Mouse (Mus musculus) frontal cortex, adult 2 months (tissue): ENCODE data around the gene Porcn. TPM values are rescaled to one million over a fixed set of nuclear protein-coding genes. Genes with fewer than 3 reads are reported as not detected.
A peak's percentile ranks its signal among the peaks of the same experiment; 100 is the strongest.

ENCODE experiments used
- DNase-seq, 2 experiments: peaks; one replicate each; pipeline ENCODE4 v3.0.0; 2022; ENCODE audit warnings: low spot score in 1 of 2; ENCODE audit errors: extremely low spot score in 1 of 2
- polyA plus RNA-seq: library from polyadenylated mRNA; depleted of rRNA; stranded (reverse); fragments of >200 nt; gene quantifications from 2 replicates; pipeline ENCODE4 v1.2.3, GENCODE M21; 2012; rRNA removed

Porcn gene
- polyA plus RNA-seq, result 112 and 115 TPM in 2 replicates

GRCm38 (mm10) chrX:8206015-8206693 lies at the start of gene Porcn:
Porcn (minus strand) TSS chrX:8206525.
- peak; percentile 58 to 85 for DNase-seq

- DNase-seq, result no peak
These were observed 49.5 kb upstream of the Porcn start for GRCm38 (mm10) chrX:8255807-8256206.

- DNase-seq, result no peak
These were observed 47.4 kb upstream of the Porcn start for GRCm38 (mm10) chrX:8253711-8254110.

- peak; percentile 79 to 85 for DNase-seq
These were observed 46.3 kb upstream of the Porcn start, which contains the start of gene Ftsj1 for GRCm38 (mm10) chrX:8252334-8253285. Ftsj1 (minus strand) TSS chrX:8252406.

GRCm38 (mm10) chrX:8251789-8252333 lies 45.5 kb upstream of the Porcn start:
- DNase-seq, result no peak

- no peak for DNase-seq
These were observed 42.3 kb upstream of the Porcn start for GRCm38 (mm10) chrX:8248542-8249120.

- no peak for DNase-seq
These were observed 41.4 kb upstream of the Porcn start for GRCm38 (mm10) chrX:8247680-8248079.

- DNase-seq, result no peak
These were observed 32.6 kb upstream of the Porcn start for GRCm38 (mm10) chrX:8238804-8239395.

GRCm38 (mm10) chrX:8236704-8237103 lies 30.4 kb upstream of the Porcn start:
- DNase-seq, result no peak

- no peak for DNase-seq
These were observed 27.3 kb upstream of the Porcn start for GRCm38 (mm10) chrX:8233602-8234001.

- no peak for DNase-seq
These were observed 23.9 kb upstream of the Porcn start for GRCm38 (mm10) chrX:8230272-8230671.

GRCm38 (mm10) chrX:8223473-8223872 lies 17.1 kb upstream of the Porcn start:
- DNase-seq, result no peak

- peak in 1 of 2 experiments; percentile 50 for DNase-seq
These were observed 16.5 kb upstream of the Porcn start for GRCm38 (mm10) chrX:8222678-8223421.

- peak; percentile 35 to 73 for DNase-seq
These were observed 16.0 kb upstream of the Porcn start for GRCm38 (mm10) chrX:8222296-8222677.

- no peak for DNase-seq
These were observed 13.3 kb upstream of the Porcn start for GRCm38 (mm10) chrX:8219651-8220050.

- DNase-seq, result no peak
These were observed 11.8 kb upstream of the Porcn start for GRCm38 (mm10) chrX:8218114-8218513.

- peak; percentile 29 to 71 for DNase-seq
These were observed 11.1 kb upstream of the Porcn start for GRCm38 (mm10) chrX:8217383-8217782.

- DNase-seq, result no peak
These were observed 5.3 kb upstream of the Porcn start for GRCm38 (mm10) chrX:8211490-8212207.

- DNase-seq, result no peak
These were observed 3.4 kb upstream of the Porcn start for GRCm38 (mm10) chrX:8209720-8210119.
